Mouse (Mus musculus) midbrain, postnatal 0 days (tissue): ENCODE data around the gene Tspan2. TPM values are rescaled to one million over a fixed set of nuclear protein-coding genes. Genes with fewer than 3 reads are reported as not detected.

Experiments used
- ATAC-seq: fragments of 200-750 bp; cut with Nextera tagmentation; 2 replicates; pipeline ENCODE4 v1.8.0; 2017; ENCODE audit warnings: moderate number of reproducible peaks, mild to moderate bottlenecking, moderate TSS enrichment, moderate library complexity; ENCODE audit not compliant: low FRiP score
- DNase-seq: peaks from one replicate; pipeline ENCODE4 v3.0.0-alpha.2; 2015; ENCODE audit warnings: low spot score
- H3K27ac ChIP-seq: fragments of 300-500 bp; sonication (generic); 2 replicates; pipeline ENCODE4 v1.5.1; 2014; ENCODE audit warnings: low read depth, mild to moderate bottlenecking, low read length, mixed read lengths
- H3K27me3 ChIP-seq: fragments of 300-500 bp; sonication (generic); 2 replicates; pipeline ENCODE4 v1.6.1; 2014; ENCODE audit warnings: low read length, control low read depth, mixed read lengths; ENCODE audit not compliant: insufficient read depth
- H3K36me3 ChIP-seq: fragments of 300-500 bp; sonication (generic); 2 replicates; pipeline ENCODE4 v1.6.1; 2014; ENCODE audit warnings: low read length, control low read depth, mixed read lengths; ENCODE audit not compliant: insufficient read depth
- H3K4me1 ChIP-seq: fragments of 300-500 bp; sonication (generic); 2 replicates; pipeline ENCODE4 v1.6.1; 2014; ENCODE audit warnings: mild to moderate bottlenecking, control low read depth, antibody characterized with exemption, low read length, mixed read lengths; ENCODE audit not compliant: insufficient read depth
- H3K4me2 ChIP-seq: fragments of 300-500 bp; sonication (generic); 2 replicates; pipeline ENCODE4 v1.6.1; 2014; ENCODE audit warnings: low read depth, mild to moderate bottlenecking, low read length, mixed read lengths; ENCODE audit not compliant: poor library complexity, severe bottlenecking
- H3K4me3 ChIP-seq: fragments of 300-500 bp; sonication (generic); 2 replicates; pipeline ENCODE4 v1.5.1; 2014; ENCODE audit warnings: low read depth, mild to moderate bottlenecking, low read length, moderate library complexity
- H3K9ac ChIP-seq: fragments of 300-500 bp; sonication (generic); replicated peaks from 2 replicates; pipeline ENCODE4 v1.6.1; 2014; ENCODE audit warnings: mild to moderate bottlenecking, low read length, moderate library complexity, mixed read lengths; ENCODE audit not compliant: poor library complexity, severe bottlenecking
- H3K9me3 ChIP-seq: fragments of 300-500 bp; sonication (generic); 2 replicates; pipeline ENCODE4 v1.6.1; 2016; ENCODE audit warnings: low read length, control low read depth
- CTCF ChIP-seq: IDR thresholded peaks from 2 replicates; pipeline ENCODE4 v1.5.1; 2016; ENCODE audit warnings: antibody characterized with exemption, mild to moderate bottlenecking
- WGBS: fragments of 180-500 bp; shearing (Covaris S2); extraction: QIAGEN DNeasy Blood & Tissue Kit; methylation state at CpG from one replicate; pipeline ENCODE4 v1.1.7; 2014; 5-methylcytosine and 5-hydroxymethylcytosine counted together
- polyA plus RNA-seq: library from polyadenylated mRNA; unstranded; fragments of >200 nt; fragmentation: Nextera tagmentation; extraction: Ambion mirVana; gene quantifications from 2 replicates; pipeline ENCODE4 v1.2.1, GENCODE M21; 2015
- total RNA-seq: library from RNA; depleted of rRNA; stranded (reverse); fragments of >200 nt; gene quantifications from 2 replicates; pipeline ENCODE4 v1.2.3, GENCODE M21; 2014

The Tspan2 gene
- total and polyA plus RNA-seq, 2 experiments from 2014 or later, result 13.4 to 25.9 TPM

DNA sequence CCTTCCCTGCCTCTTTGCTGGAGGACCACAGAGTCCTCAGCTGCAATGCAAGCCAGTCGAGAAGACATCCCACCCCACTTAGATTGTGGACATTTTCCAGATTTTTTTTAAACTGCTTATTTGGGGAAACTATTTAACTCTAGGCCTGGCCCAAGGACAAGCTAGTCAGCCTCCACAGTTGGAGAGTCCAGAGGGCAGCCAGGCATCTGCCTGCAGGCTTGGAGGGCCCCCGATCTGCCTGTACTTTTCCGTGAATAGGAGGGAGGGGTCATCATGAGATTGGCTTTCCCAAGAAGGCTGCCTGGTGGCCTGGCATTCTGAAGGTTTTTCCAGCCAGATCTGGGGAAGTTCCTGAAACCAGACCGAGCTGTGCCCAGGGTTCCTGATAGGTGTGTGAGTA, 33.0 kb upstream of the Tspan2 start:
- TF ChIP-seq CTCF, result no peak
- no peak for DNase-seq
- H3K4me2 ChIP-seq, result no peak overlapping the region
- H3K4me1 ChIP-seq, result 0 out of 2 replicates have a peak, but pooled peaks cover 3% of the 10 kb centered on the region
- no peak overlapping the region for H3K9ac ChIP-seq
- no peak overlapping the region for H3K4me3 ChIP-seq
- whole genome bisulfite sequencing, result 82% methylated on average over 4 of the region's 4 CpGs
- ATAC-seq, result no peak
- 0 out of 2 replicates have a peak, but pooled peaks cover 2% of the 10 kb centered on the region for H3K27me3 ChIP-seq
- no peaks in the 10 kb centered on the region for H3K9me3 ChIP-seq
- no peaks in the 10 kb centered on the region for H3K36me3 ChIP-seq
- no peak overlapping the region for H3K27ac ChIP-seq

DNA sequence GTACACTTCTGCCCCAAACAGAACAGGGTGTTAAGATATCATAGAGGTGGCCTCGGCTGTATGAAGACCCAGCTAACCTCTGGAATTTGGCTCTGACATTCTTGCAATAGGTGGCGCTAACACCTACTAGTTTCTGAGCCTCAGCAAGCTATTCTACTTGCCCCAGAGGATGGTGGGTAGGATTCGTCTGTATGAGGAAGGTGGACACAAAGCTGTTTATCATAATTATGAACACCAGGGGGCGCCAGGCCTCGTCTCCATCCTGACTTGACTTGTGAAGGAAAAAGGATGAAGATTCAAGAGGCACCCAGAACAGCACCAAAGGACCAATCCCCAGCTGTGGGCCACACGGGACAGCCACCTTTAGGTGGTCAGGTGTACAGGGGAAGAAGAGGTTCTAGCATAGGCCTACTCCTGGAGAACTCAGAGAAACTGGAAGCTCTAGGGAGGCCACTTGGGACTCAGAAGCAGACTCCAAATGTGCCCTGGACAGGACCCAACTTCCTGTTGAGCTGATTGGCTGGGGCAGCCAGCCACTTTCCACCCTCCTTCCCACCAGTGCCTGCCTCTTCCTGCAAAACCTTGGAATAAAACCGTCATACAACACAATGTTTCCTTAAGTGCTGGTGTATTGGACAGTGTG, 32.3 kb upstream of the Tspan2 start:
- H3K4me3 ChIP-seq, result no peak overlapping the region
- DNase-seq (peak; percentile 48), ATAC-seq (no peak)
- 0 out of 2 replicates have a peak, but pooled peaks cover 3% of the 10 kb centered on the region for H3K4me1 ChIP-seq
- no peaks in the 10 kb centered on the region for H3K9me3 ChIP-seq
- WGBS, result 46% methylated on average over 7 of the region's 7 CpGs
- peak; percentile 59 for TF ChIP-seq CTCF
- H3K4me2 ChIP-seq, result no peak overlapping the region
- H3K27ac ChIP-seq, result no peak overlapping the region
- H3K9ac ChIP-seq, result no peak overlapping the region
- no peaks in the 10 kb centered on the region for H3K27me3 ChIP-seq
- H3K36me3 ChIP-seq, result no peaks in the 10 kb centered on the region

DNA sequence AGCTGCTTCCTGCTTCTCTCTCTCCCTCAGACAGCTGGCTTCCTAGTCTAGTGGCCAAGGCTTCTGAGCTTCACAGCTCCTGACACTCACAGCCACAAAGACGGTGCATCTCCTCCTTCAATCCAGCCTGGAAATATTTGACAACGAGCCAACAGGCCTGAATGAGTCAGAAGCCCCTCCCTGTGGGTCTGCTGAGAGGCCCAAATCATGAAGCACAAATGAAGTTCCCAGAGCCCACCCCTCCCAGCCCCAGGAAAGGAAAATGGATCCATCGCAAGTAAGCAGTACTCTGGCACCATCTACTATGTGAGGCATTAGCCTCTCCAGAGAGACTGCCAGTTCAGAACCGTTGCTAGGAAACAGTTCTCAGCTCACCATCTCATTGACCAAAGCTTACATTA, 30.3 kb upstream of the Tspan2 start:
- Histone ChIP-seq H3K9ac (no peak overlapping the region), H3K4me3 (no peak overlapping the region), H3K4me1 (0 out of 2 replicates have a peak, but pooled peaks cover 3% of the 10 kb centered on the region), H3K36me3 (no peaks in the 10 kb centered on the region), H3K27me3 (no peaks in the 10 kb centered on the region), H3K4me2 (no peak overlapping the region), H3K9me3 (no peaks in the 10 kb centered on the region), H3K27ac (no peak overlapping the region)
- ATAC-seq (peak; percentile 59; the same call in 1 of the 2 replicates), DNase-seq (peak; percentile 71)
- WGBS, result 28% methylated on average over 4 of the region's 4 CpGs
- TF ChIP-seq CTCF, result no peak

DNA sequence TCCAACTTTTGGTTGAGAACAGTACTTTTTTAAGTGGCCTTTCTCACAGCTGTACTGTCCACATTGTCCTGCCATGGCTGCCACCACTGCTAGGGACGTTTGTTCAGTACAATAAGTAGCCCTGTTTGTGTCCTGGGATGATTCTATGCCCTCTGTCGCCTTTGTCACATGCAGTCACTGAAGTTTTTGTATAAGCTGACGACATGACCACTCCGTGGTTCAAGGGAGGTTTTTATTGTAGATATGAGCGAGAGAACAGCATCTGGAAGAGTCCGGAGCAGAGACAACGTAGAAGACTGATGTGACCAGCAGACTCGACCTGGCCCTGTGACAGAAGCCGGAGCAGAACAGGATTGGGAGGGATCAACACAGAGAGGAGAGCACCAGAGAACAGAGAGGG, 25.7 kb upstream of the Tspan2 start:
- WGBS, result 64% methylated on average over 9 of the region's 9 CpGs
- Histone ChIP-seq H3K4me1 (0 out of 2 replicates have a peak, but pooled peaks cover 3% of the 10 kb centered on the region), H3K36me3 (no peaks in the 10 kb centered on the region), H3K4me3 (no peak overlapping the region), H3K4me2 (no peak overlapping the region), H3K27ac (no peak overlapping the region), H3K9ac (no peak overlapping the region), H3K27me3 (no peaks in the 10 kb centered on the region), H3K9me3 (no peaks in the 10 kb centered on the region)
- DNase-seq, result no peak
- TF ChIP-seq CTCF, result no peak
- no peak for ATAC-seq

DNA sequence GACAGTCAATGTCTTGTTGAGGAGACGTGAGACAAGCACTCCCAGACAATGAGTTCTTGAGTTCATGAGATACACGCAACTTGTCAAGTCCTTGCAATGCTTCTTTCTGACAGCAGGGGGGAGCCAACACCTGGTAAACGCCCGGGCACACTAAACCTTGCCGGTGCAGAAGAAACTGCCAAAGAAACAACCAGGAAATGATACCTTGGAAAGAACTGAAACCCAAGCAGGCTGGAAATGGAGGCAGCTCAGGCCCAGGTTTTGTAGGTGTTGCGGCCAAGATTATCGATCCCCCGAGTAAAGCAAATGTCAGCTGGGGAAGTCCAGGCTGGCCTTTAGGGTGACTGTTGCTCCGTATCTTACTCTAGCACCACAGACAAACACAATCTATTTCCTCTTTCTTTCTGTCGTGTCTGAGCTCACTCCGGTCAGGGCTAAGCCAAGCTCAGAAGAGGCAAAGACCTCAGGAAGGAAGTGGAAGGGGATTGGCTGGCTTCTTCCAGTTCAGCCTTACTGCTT, 19.2 kb upstream of the Tspan2 start:
- Histone ChIP-seq H3K4me2 (peak overlapping the region; percentile 4; the same call in 1 of the 2 replicates), H3K36me3 (no peaks in the 10 kb centered on the region), H3K9ac (no peak overlapping the region), H3K27ac (no peak overlapping the region), H3K9me3 (no peaks in the 10 kb centered on the region), H3K27me3 (no peaks in the 10 kb centered on the region), H3K4me1 (no peaks in the 10 kb centered on the region), H3K4me3 (no peak overlapping the region)
- DNase-seq (peak; percentile 80), ATAC-seq (peak; percentile 68; the same call in 1 of the 2 replicates)
- peak; percentile 91 for TF ChIP-seq CTCF
- 40% methylated on average over 11 of the region's 11 CpGs for WGBS

DNA sequence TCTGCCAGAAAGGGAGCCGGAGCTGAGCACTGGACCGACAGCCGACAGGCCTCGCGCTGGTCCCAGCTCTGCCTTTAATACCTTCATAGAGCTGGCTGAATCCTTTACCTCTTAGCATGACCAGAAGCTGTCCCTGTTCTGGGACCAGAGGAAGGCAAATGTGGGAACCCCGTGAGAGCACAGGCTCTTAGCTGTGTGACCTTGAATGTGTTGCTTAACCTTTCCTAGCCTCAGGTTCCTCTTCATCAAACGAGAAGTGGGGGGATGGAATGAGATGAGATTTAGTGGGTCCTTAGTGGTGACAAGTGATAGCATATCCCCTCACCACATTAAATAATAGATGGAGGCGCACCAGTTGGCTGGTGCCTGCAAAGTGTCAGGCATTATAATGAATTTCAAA, 18.5 kb upstream of the Tspan2 start:
- no peak overlapping the region for H3K4me2 ChIP-seq
- H3K4me1 ChIP-seq, result no peaks in the 10 kb centered on the region

More for the DNA sequence above, 18.5 kb upstream of the Tspan2 start:
- no peak for TF ChIP-seq CTCF
- Histone ChIP-seq H3K27me3 (no peaks in the 10 kb centered on the region), H3K9ac (no peak overlapping the region), H3K36me3 (no peaks in the 10 kb centered on the region), H3K27ac (no peak overlapping the region), H3K9me3 (no peaks in the 10 kb centered on the region), H3K4me3 (no peak overlapping the region)
- WGBS, result 90% methylated on average over 8 of the region's 8 CpGs
- DNase-seq (no peak), ATAC-seq (no peak)
